Mouse (Mus musculus) intestine, embryonic 15.5 days (tissue): Measurements from ENCODE around the gene Ang2. TPM values are rescaled to one million over a fixed set of nuclear protein-coding genes. Genes with fewer than 3 reads are reported as not detected.
A peak's percentile ranks its signal among the peaks of the same experiment; 100 is the strongest.
"Not testable (repeated sequence)": the region's sequence is repeated elsewhere in the genome, so short reads cannot be mapped to it uniquely, and the experiment has no call there.

Source experiments
- ATAC-seq: fragments of 200-750 bp; cut with Nextera tagmentation; 2 replicates; pipeline ENCODE4 v1.8.0; 2017; ENCODE audit warnings: moderate TSS enrichment, moderate library complexity
- H3K27ac ChIP-seq: fragments of 300-500 bp; sonication (generic); 2 replicates; pipeline ENCODE4 v1.5.1; 2015; ENCODE audit warnings: mild to moderate bottlenecking, inconsistent platforms
- H3K27me3 ChIP-seq: fragments of 300-500 bp; sonication (generic); replicated peaks from 2 replicates; pipeline ENCODE4 v1.6.1; 2015; ENCODE audit warnings: inconsistent platforms
- H3K36me3 ChIP-seq: fragments of 300-500 bp; sonication (generic); 2 replicates; pipeline ENCODE4 v1.6.1; 2015; ENCODE audit warnings: inconsistent platforms
- H3K4me1 ChIP-seq: fragments of 300-500 bp; sonication (generic); replicated peaks from 2 replicates; pipeline ENCODE4 v1.6.1; 2015; ENCODE audit warnings: inconsistent platforms
- H3K4me2 ChIP-seq: fragments of 300-500 bp; sonication (generic); replicated peaks from 2 replicates; pipeline ENCODE4 v1.6.1; 2015; ENCODE audit warnings: mild to moderate bottlenecking, inconsistent platforms
- H3K4me3 ChIP-seq: fragments of 300-500 bp; sonication (generic); replicated peaks from 2 replicates; pipeline ENCODE4 v1.5.1; 2015; ENCODE audit warnings: inconsistent platforms
- H3K9ac ChIP-seq: fragments of 300-500 bp; sonication (generic); 2 replicates; pipeline ENCODE4 v1.6.1; 2015; ENCODE audit warnings: inconsistent platforms
- H3K9me3 ChIP-seq: fragments of 300-500 bp; sonication (generic); 2 replicates; pipeline ENCODE4 v1.6.1; 2016; ENCODE audit warnings: inconsistent platforms
- WGBS: fragments of 180-500 bp; shearing (Covaris S2); methylation state at CpG from one replicate; pipeline ENCODE4 v1.1.7; 2015; 5-methylcytosine and 5-hydroxymethylcytosine counted together
- polyA plus RNA-seq: library from polyadenylated mRNA; unstranded; fragments of >200 nt; fragmentation: Nextera tagmentation; extraction: Ambion mirVana; gene quantifications from 2 replicates; pipeline ENCODE4 v1.2.1, GENCODE M21; 2015

Ang2 gene
- polyA plus RNA-seq, 1 experiment from 2014 or later, result not detected

DNA sequence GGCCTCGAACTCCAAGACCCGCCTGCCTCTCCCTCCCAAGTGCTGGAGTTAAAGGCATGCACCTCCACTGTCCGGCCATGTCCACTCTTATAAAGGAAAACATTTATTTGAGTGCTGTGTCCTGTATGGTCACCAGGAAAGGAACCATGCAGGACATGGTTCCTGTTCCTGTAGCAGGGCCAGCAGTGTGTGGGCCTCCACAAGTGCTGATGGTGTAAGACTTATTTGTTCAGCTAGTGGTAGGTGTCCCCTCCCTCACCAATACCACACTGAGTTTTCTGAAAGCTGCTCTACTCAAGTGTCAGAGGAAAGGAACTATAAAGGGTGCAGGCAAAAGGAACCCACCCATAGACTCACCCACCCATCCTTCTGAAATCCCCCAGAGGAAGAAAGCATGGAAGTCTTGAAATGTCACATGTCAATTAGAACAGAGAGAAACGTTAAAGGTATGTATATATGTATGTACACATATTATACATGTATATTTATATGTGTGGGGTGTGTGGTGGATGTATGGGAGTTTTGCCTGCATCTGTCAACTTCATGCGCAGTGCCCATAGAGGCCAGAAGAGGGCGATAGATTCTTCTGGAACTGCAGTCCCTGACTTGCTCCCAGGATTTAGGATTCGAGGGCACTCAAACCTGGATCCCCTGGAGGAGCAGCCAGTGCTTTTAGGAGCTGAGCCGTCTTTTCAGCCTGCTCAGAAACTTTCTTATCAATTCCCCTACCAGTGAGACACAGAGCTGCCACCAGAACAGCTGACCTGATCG is 26.7 kb downstream of the Ang2 start:
- not testable (repeated sequence) for H3K27ac ChIP-seq, H3K4me2 ChIP-seq, H3K36me3 ChIP-seq, H3K4me1 ChIP-seq, H3K9me3 ChIP-seq, H3K4me3 ChIP-seq, H3K9ac ChIP-seq, H3K27me3 ChIP-seq
- WGBS, result 36% methylated on average over 9 of the region's 9 CpGs
- peak; percentile 50; the same call in 1 of the 2 replicates for ATAC-seq

- H3K36me3 ChIP-seq, result no peaks in the 10 kb centered on the region
- no peak overlapping the region for H3K27ac ChIP-seq
- H3K4me1 ChIP-seq, result no peaks in the 10 kb centered on the region
- no peak overlapping the region for H3K4me3 ChIP-seq
- no peaks in the 10 kb centered on the region for H3K27me3 ChIP-seq
- H3K9me3 ChIP-seq, result no peaks in the 10 kb centered on the region
- no peak overlapping the region for H3K9ac ChIP-seq
- H3K4me2 ChIP-seq, result no peak overlapping the region
- ATAC-seq, result peak; percentile 49; the same call in 1 of the 2 replicates
Measured at GRCm38 (mm10) chr14:51166068-51166467, 32.9 kb downstream of the Ang2 start.

DNA sequence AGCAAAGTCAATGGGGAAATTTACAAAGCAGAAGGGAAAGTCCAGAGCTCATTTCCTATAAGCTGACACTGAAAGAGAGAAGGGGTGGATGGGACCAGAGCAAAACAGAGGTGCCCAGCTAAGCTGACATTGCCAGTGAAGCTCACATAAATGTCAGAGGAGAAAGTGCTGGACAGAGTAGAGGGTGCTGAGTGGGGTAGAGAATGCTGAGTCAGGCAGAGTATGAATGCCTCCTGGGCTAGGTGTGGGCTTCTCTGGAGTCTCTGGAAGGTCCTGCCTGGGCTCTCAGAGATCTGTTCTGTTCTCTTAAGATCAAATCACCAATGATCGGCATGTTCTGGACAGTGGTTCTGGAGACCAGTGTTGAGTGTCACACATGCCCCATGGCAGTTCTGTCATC is 33.5 kb downstream of the Ang2 start:
- Histone ChIP-seq H3K36me3 (no peaks in the 10 kb centered on the region), H3K9me3 (no peaks in the 10 kb centered on the region), H3K4me2 (no peak overlapping the region), H3K27ac (no peak overlapping the region), H3K27me3 (no peaks in the 10 kb centered on the region), H3K4me1 (no peaks in the 10 kb centered on the region), H3K4me3 (no peak overlapping the region), H3K9ac (no peak overlapping the region)
- no peak for ATAC-seq
- 96% methylated on average over 1 of the region's 1 CpGs for WGBS

GRCm38 (mm10) chr14:51163323-51163722 is 35.6 kb downstream of the Ang2 start:
- WGBS, result 81% methylated on average over 6 of the region's 6 CpGs
- not testable (repeated sequence) for H3K27ac ChIP-seq, H3K36me3 ChIP-seq, H3K27me3 ChIP-seq, H3K4me1 ChIP-seq, H3K9ac ChIP-seq, H3K4me2 ChIP-seq, ATAC-seq, H3K9me3 ChIP-seq, H3K4me3 ChIP-seq

GRCm38 (mm10) chr14:51161976-51162375 is 37.0 kb downstream of the Ang2 start, which contains the start of gene Rnase2b:
Rnase2b (plus strand) TSS chr14:51162260.
- ATAC-seq, H3K36me3 ChIP-seq, H3K9ac ChIP-seq, H3K27ac ChIP-seq, H3K4me2 ChIP-seq, H3K4me1 ChIP-seq, H3K27me3 ChIP-seq, H3K9me3 ChIP-seq, H3K4me3 ChIP-seq: not testable (repeated sequence)
- WGBS, result 93% methylated on average over 3 of the region's 3 CpGs

GRCm38 (mm10) chr14:51157072-51157471 is 41.9 kb downstream of the Ang2 start:
- no peak; the same call in 1 of the 2 replicates for ATAC-seq
- no peak overlapping the region for H3K4me2 ChIP-seq
- 80% methylated on average over 1 of the region's 1 CpGs for whole genome bisulfite sequencing

DNA sequence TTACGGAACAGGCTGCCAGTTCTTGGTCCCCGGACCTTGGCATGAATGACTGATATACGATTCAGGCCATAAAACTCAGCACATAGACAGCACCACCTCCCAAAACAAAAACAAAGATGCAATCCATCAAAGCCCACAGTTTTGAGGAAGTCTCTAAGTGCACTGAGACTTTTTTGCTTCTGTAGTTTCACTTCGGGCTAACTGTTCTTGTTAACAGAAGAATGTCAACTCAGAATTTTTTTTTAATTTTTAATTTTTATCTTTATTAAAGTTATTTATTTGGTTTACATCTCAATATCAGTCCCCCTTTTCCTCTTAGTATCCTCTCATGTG is 42.2 kb downstream of the Ang2 start:
- Histone ChIP-seq H3K36me3 (no peaks in the 10 kb centered on the region), H3K4me2 (no peak overlapping the region), H3K4me1 (no peaks in the 10 kb centered on the region), H3K9me3 (no peaks in the 10 kb centered on the region), H3K9ac (no peak overlapping the region), H3K27ac (no peak overlapping the region), H3K27me3 (no peaks in the 10 kb centered on the region), H3K4me3 (no peak overlapping the region)
- 42% methylated on average over 4 of the region's 4 CpGs for WGBS
- no peak for ATAC-seq

More at GRCm38 (mm10) chr14:51157072-51157471, 41.9 kb downstream of the Ang2 start:
- no peaks in the 10 kb centered on the region for H3K9me3 ChIP-seq
- H3K27ac ChIP-seq, result no peak overlapping the region
- no peak overlapping the region for H3K4me3 ChIP-seq
- H3K27me3 ChIP-seq, result no peaks in the 10 kb centered on the region
- no peak overlapping the region for H3K9ac ChIP-seq
- no peaks in the 10 kb centered on the region for H3K4me1 ChIP-seq
- H3K36me3 ChIP-seq, result no peaks in the 10 kb centered on the region

GRCm38 (mm10) chr14:51156056-51156735 is 42.8 kb downstream of the Ang2 start:
- ATAC-seq, result no peak
- Histone ChIP-seq H3K9me3 (no peaks in the 10 kb centered on the region), H3K36me3 (no peaks in the 10 kb centered on the region), H3K27ac (no peak overlapping the region), H3K27me3 (no peaks in the 10 kb centered on the region), H3K4me3 (no peak overlapping the region), H3K4me1 (no peaks in the 10 kb centered on the region), H3K9ac (no peak overlapping the region), H3K4me2 (no peak overlapping the region)
- 78% methylated on average over 5 of the region's 5 CpGs for WGBS

- no peak overlapping the region for H3K9ac ChIP-seq
- 39% methylated on average over 5 of the region's 5 CpGs for WGBS
- no peak overlapping the region for H3K4me2 ChIP-seq
- H3K27ac ChIP-seq, result no peak overlapping the region
- no peaks in the 10 kb centered on the region for H3K27me3 ChIP-seq
- H3K4me3 ChIP-seq, result no peak overlapping the region
- H3K9me3 ChIP-seq, result no peaks in the 10 kb centered on the region
- ATAC-seq, result peak; percentile 41
- H3K36me3 ChIP-seq, result no peaks in the 10 kb centered on the region
- H3K4me1 ChIP-seq, result no peaks in the 10 kb centered on the region; the same call in 1 of the 2 replicates
Measured at GRCm38 (mm10) chr14:51152249-51152870, 46.6 kb downstream of the Ang2 start.

DNA sequence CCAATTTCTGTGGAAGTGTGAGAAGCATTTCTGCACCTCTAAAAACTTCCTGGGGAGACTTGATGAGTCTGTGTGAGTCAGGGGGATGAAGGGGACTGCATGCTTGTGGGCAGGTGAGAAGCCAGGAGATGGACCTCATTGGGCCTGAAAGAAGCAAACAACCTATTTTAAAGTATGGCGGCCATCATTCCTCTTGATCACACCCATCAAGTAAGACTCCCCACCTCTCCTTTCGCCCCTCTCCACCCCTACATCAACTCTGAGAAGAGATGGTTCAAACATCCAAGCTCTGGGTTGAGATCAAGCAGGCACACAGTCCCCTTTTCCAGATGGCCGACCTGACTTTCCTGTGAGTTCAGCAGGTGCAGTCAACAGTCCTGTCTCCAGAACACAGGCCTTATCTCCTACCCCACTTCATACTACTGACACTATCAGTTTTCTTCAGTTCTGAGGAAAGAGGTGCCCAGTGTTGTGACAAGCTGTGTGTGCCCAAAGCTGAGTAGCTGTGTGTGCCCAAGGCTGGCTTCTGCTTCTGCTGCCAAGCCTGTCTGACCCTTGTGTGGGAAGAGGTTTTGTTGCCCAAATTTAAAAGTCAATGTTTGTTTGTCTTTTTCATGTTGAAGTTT is 48.6 kb downstream of the Ang2 start:
- Histone ChIP-seq H3K9me3 (no peaks in the 10 kb centered on the region), H3K4me2 (no peak overlapping the region), H3K27me3 (no peaks in the 10 kb centered on the region), H3K27ac (no peak overlapping the region), H3K4me1 (no peaks in the 10 kb centered on the region; the same call in 1 of the 2 replicates), H3K36me3 (no peaks in the 10 kb centered on the region), H3K4me3 (no peak overlapping the region), H3K9ac (no peak overlapping the region)
- WGBS, result 89% methylated on average over 3 of the region's 3 CpGs
- no peak for ATAC-seq

DNA sequence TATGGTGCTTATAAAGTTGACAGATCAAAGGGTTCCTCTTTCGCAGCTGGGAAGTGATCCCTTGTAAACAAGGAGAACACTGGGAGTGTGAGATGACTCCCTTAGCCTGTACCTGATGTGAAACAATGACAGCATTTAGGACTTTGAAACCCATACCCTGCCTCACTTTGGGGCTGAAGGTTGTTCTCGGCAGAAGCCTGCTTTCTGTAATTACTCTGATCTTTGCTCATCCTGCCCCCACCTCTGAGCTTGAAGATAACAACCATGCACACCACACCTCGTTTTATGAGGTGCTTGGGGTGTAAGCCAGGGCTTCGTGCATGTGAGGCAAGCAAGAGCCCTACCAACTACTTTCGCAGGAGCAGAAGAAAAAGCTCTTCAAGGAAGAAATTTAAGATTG is 49.8 kb downstream of the Ang2 start:
- Histone ChIP-seq H3K9ac (no peak overlapping the region), H3K9me3 (no peaks in the 10 kb centered on the region), H3K4me1 (no peaks in the 10 kb centered on the region; the same call in 1 of the 2 replicates), H3K4me3 (no peak overlapping the region), H3K36me3 (no peaks in the 10 kb centered on the region), H3K4me2 (no peak overlapping the region), H3K27ac (peak overlapping the region; percentile 18; the same call in 1 of the 2 replicates), H3K27me3 (no peaks in the 10 kb centered on the region)
- 25% methylated on average over 5 of the region's 5 CpGs for WGBS
- peak; percentile 93 for ATAC-seq

- Histone ChIP-seq H3K36me3 (no peaks in the 10 kb centered on the region), H3K4me1 (no peaks in the 10 kb centered on the region; the same call in 1 of the 2 replicates), H3K27me3 (no peaks in the 10 kb centered on the region), H3K4me2 (no peak overlapping the region), H3K9me3 (no peaks in the 10 kb centered on the region), H3K4me3 (no peak overlapping the region), H3K9ac (no peak overlapping the region), H3K27ac (0 out of 2 replicates have a peak overlapping the region, but pooled peaks have one; percentile 40)
- 58% methylated on average over 3 of the region's 3 CpGs for WGBS
- ATAC-seq, result no peak
Measured at GRCm38 (mm10) chr14:51148006-51148405, 50.9 kb downstream of the Ang2 start.
